Mouse (Mus musculus): ENCODE results near the gene Vps53. TPM values are rescaled to one million over a fixed set of nuclear protein-coding genes. Genes with fewer than 3 reads are reported as not detected.
A peak's percentile ranks its signal among the peaks of the same experiment; 100 is the strongest.

Gene Vps53
- polyA plus RNA-seq, 1 experiment: 64.3 TPM

DNA sequence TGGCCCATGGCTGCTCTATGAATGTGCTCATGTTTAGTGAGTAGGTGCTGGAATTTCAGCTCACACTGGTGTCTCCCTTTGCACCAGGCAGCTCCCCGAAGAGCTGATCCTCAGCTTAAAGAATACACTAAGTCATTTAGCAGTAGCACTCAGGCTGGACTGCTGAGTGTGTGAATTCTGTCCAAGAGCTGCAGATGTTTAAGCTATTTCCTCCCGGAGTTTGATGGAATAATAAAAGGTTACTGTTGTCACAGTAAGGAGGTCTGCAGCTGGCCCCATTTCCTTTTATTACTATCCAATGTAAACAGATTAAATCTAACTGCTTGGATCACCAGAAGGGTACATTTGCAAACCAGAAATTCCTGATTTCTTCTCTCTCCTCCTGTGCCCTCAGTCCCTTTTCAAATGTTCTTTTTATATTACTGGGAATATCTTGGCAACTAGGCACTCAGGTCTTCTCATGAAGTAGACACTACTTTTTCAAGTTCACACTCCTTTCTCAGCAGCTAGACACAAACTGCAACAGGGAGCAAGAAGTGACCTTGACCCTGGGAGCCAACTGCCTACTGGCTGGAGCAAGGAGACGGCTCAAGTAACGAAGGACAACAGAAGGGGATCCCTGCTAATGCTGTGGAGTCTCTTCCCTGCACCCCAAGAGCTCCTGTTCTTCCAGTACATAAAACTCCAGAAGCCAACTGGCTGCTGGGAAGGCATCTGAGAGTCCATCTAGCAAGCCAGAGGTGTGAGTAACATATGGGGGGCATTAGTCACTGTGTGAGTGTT is 80.1 kb downstream of the Vps53 start:
- H3K27me3 ChIP-seq (ENCODE audit: control insufficient read depth, insufficient read depth, low read length): no peaks in the 10 kb centered on the region
- no peaks in the 10 kb centered on the region for H3K4me1 ChIP-seq (ENCODE audit: control insufficient read depth, insufficient read depth, low read length)
- no peak overlapping the region for H3K27ac ChIP-seq (ENCODE audit: insufficient read depth, low read length)
- H3K4me3 ChIP-seq (replicated peaks; ENCODE audit: insufficient read depth, low read depth, low read length): no peak overlapping the region
- TF ChIP-seq POLR2A (IDR thresholded peaks at IDR 0.05; ENCODE audit: borderline replicate concordance, insufficient read depth, low read length) (no peak), CTCF (IDR thresholded peaks at IDR 0.05; ENCODE audit: borderline replicate concordance, insufficient read depth, low read depth, low read length) (no peak)
- WGBS: 83% methylated on average over 4 of the region's 4 CpGs
- DNase-seq: no peak

GRCm38 (mm10) chr11:76093610-76094009 is 85.8 kb downstream of the Vps53 start:
- DNase-seq: no peak
- H3K4me3 ChIP-seq (replicated peaks; ENCODE audit: insufficient read depth, low read depth, low read length): no peak overlapping the region
- 89% methylated on average over 8 of the region's 8 CpGs for WGBS

DNA sequence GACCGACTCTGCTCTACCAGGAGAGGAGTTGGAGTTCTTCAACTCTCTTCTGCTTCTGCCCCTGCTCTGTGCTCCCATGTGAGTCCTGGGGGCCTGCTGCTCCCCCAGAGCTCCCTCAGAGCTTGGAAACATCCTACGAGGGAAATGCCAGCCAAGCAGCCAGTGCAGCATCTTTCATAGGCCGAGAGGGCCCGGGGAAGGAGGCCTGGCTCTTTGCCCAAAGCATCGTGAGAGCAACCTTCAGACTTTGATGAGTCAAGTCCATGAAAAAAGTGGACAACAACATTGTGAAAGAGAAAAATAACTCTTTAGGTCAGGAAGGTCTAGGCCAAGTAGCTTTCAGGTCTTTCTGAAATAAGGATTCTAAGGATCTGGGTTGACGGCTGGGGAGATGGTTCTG is 89.7 kb downstream of the Vps53 start:
- Histone ChIP-seq H3K4me3 (replicated peaks; ENCODE audit: insufficient read depth, low read depth, low read length) (no peak overlapping the region), H3K27ac (ENCODE audit: insufficient read depth, low read length) (no peak overlapping the region), H3K4me1 (ENCODE audit: control insufficient read depth, insufficient read depth, low read length) (no peaks in the 10 kb centered on the region), H3K27me3 (ENCODE audit: control insufficient read depth, insufficient read depth, low read length) (no peaks in the 10 kb centered on the region)
- no peak for DNase-seq
- WGBS: 36% methylated on average over 6 of the region's 6 CpGs
- no peak for TF ChIP-seq POLR2A (IDR thresholded peaks at IDR 0.05; ENCODE audit: borderline replicate concordance, insufficient read depth, low read length)
- no peak for TF ChIP-seq CTCF (IDR thresholded peaks at IDR 0.05; ENCODE audit: borderline replicate concordance, insufficient read depth, low read depth, low read length)

More at GRCm38 (mm10) chr11:76093610-76094009, 85.8 kb downstream of the Vps53 start:
- peak; percentile 13; the same call in 1 of the 2 replicates for TF ChIP-seq CTCF (IDR thresholded peaks at IDR 0.05; ENCODE audit: borderline replicate concordance, insufficient read depth, low read depth, low read length)
- TF ChIP-seq POLR2A (IDR thresholded peaks at IDR 0.05; ENCODE audit: borderline replicate concordance, insufficient read depth, low read length): no peak
- Histone ChIP-seq H3K4me1 (ENCODE audit: control insufficient read depth, insufficient read depth, low read length) (no peaks in the 10 kb centered on the region), H3K27ac (ENCODE audit: insufficient read depth, low read length) (no peak overlapping the region), H3K27me3 (ENCODE audit: control insufficient read depth, insufficient read depth, low read length) (no peaks in the 10 kb centered on the region)

GRCm38 (mm10) chr11:76088506-76088905 is 90.9 kb downstream of the Vps53 start:
- TF ChIP-seq POLR2A (IDR thresholded peaks at IDR 0.05; ENCODE audit: borderline replicate concordance, insufficient read depth, low read length): no peak
- no peak for TF ChIP-seq CTCF (IDR thresholded peaks at IDR 0.05; ENCODE audit: borderline replicate concordance, insufficient read depth, low read depth, low read length)
- no peaks in the 10 kb centered on the region for H3K4me1 ChIP-seq (ENCODE audit: control insufficient read depth, insufficient read depth, low read length)
- no peak for DNase-seq
- no peaks in the 10 kb centered on the region for H3K27me3 ChIP-seq (ENCODE audit: control insufficient read depth, insufficient read depth, low read length)
- WGBS: 87% methylated on average over 4 of the region's 4 CpGs
- H3K4me3 ChIP-seq (replicated peaks; ENCODE audit: insufficient read depth, low read depth, low read length): no peak overlapping the region
- no peak overlapping the region for H3K27ac ChIP-seq (ENCODE audit: insufficient read depth, low read length)

DNA sequence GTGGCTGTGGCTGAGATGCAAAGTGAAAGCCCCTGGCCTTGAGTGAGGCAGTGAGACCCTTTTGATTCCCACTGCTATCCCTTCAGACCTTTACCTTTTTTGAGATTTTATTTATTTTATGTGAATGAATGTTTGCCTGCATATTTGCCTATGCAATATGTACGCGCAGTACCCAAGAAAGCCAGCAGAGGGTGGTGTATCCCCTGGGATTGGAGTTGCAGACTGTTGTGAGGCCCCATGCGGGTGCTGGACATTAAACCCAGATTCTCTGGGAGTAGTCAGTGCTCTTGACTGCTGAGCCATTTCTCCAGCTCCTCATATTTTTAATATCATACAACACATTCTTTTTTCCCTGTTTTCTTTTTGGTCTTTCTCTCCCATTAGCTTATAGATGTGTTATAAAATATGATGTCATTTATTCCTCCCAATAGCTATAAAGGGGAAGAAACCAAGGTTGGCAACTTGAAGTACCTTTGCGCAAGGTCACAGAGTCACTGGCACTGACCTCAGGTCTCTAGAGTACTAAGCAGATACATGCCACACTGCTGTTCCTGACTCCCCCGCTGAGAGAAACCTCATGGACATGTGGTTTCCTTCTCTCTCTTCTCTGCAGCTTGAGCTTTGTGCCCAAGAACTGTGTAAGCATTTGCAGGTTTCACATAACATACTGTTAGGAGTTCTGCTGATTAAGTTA is 93.4 kb downstream of the Vps53 start:
- WGBS: 79% methylated on average over 5 of the region's 5 CpGs
- Histone ChIP-seq H3K27me3 (ENCODE audit: control insufficient read depth, insufficient read depth, low read length) (no peaks in the 10 kb centered on the region), H3K4me1 (ENCODE audit: control insufficient read depth, insufficient read depth, low read length) (no peaks in the 10 kb centered on the region), H3K4me3 (replicated peaks; ENCODE audit: insufficient read depth, low read depth, low read length) (no peak overlapping the region), H3K27ac (ENCODE audit: insufficient read depth, low read length) (no peak overlapping the region)
- TF ChIP-seq CTCF (IDR thresholded peaks at IDR 0.05; ENCODE audit: borderline replicate concordance, insufficient read depth, low read depth, low read length) (peak; percentile 63), POLR2A (IDR thresholded peaks at IDR 0.05; ENCODE audit: borderline replicate concordance, insufficient read depth, low read length) (no peak)
- peak; percentile 16 to 44 for DNase-seq

DNA sequence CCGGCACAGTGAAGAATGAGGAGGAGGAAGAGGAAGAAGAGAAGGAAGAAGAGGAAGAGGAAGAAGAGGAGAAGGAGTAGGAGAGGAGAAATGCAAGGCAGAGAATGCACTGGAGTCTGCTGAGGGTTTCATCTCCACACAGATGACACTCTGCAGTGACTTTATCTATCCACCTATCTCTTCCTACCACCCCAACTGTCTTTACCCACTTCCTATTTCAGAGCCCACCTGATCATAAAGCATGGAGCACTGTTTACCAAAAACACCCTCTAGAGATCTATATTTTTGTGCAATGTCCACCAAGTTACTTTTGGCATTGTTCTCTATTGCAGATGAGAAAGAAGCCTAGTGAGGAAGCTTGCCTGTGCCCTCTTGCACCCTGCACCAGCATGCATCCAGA is 94.5 kb downstream of the Vps53 start:
- DNase-seq: no peak
- Histone ChIP-seq H3K27ac (ENCODE audit: insufficient read depth, low read length) (no peak overlapping the region), H3K27me3 (ENCODE audit: control insufficient read depth, insufficient read depth, low read length) (no peaks in the 10 kb centered on the region), H3K4me1 (ENCODE audit: control insufficient read depth, insufficient read depth, low read length) (no peaks in the 10 kb centered on the region), H3K4me3 (replicated peaks; ENCODE audit: insufficient read depth, low read depth, low read length) (no peak overlapping the region)
- TF ChIP-seq POLR2A (IDR thresholded peaks at IDR 0.05; ENCODE audit: borderline replicate concordance, insufficient read depth, low read length) (no peak), CTCF (IDR thresholded peaks at IDR 0.05; ENCODE audit: borderline replicate concordance, insufficient read depth, low read depth, low read length) (no peak)
- 93% methylated on average over 1 of the region's 1 CpGs for WGBS

- H3K27ac ChIP-seq (ENCODE audit: insufficient read depth, low read length): no peak overlapping the region
- TF ChIP-seq CTCF (IDR thresholded peaks at IDR 0.05; ENCODE audit: borderline replicate concordance, insufficient read depth, low read depth, low read length): no peak
- TF ChIP-seq POLR2A (IDR thresholded peaks at IDR 0.05; ENCODE audit: borderline replicate concordance, insufficient read depth, low read length): no peak
- DNase-seq: no peak
- H3K27me3 ChIP-seq (ENCODE audit: control insufficient read depth, insufficient read depth, low read length): no peaks in the 10 kb centered on the region
- no peaks in the 10 kb centered on the region for H3K4me1 ChIP-seq (ENCODE audit: control insufficient read depth, insufficient read depth, low read length)
- WGBS: 89% methylated on average over 3 of the region's 3 CpGs
- H3K4me3 ChIP-seq (replicated peaks; ENCODE audit: insufficient read depth, low read depth, low read length): no peak overlapping the region
Measured at GRCm38 (mm10) chr11:76083941-76084367, 95.5 kb downstream of the Vps53 start.
